Mouse (Mus musculus): ENCODE measurements around the gene Ambra1.

- TF ChIP-seq EP300 (IDR thresholded peaks at IDR 0.05; ENCODE audit: low read length): no peak
- TF ChIP-seq USF1 (IDR thresholded peaks at IDR 0.05; ENCODE audit: low read depth, low read length): no peak
- TF ChIP-seq E2F4 (IDR thresholded peaks at IDR 0.05; ENCODE audit: insufficient replicate concordance, low read depth, low read length): no peak
- TF ChIP-seq MYC (IDR thresholded peaks at IDR 0.05; ENCODE audit: low read depth, low read length): no peak
Measured at GRCm38 (mm10) chr2:91696225-91696590, 33.7 kb upstream of the Ambra1 start.
